Mouse (Mus musculus): ENCODE results near the gene Carmil1.

The Carmil1 gene

GRCm38 (mm10) chr13:24260751-24261591, 19.6 kb downstream of the Carmil1 start:
- DNase-seq (ENCODE audit: low read depth in 2 of 2, low spot score in 2 of 2) = no peak

- no peak for DNase-seq (ENCODE audit: low read depth in 2 of 2, low spot score in 2 of 2)
Observed at GRCm38 (mm10) chr13:24257809-24258208, 22.8 kb downstream of the Carmil1 start.

GRCm38 (mm10) chr13:24253989-24254388, 26.6 kb downstream of the Carmil1 start:
- DNase-seq (ENCODE audit: low read depth in 2 of 2, low spot score in 2 of 2) = peak in 1 of 2 experiments; percentile 21

- DNase-seq (ENCODE audit: low read depth in 2 of 2, low spot score in 2 of 2) = no peak
Observed at GRCm38 (mm10) chr13:24253551-24253950, 27.0 kb downstream of the Carmil1 start.

- no peak for DNase-seq (ENCODE audit: low read depth in 2 of 2, low spot score in 2 of 2)
Observed at GRCm38 (mm10) chr13:24251236-24251635, 29.4 kb downstream of the Carmil1 start.

- no peak for DNase-seq (ENCODE audit: low read depth in 2 of 2, low spot score in 2 of 2)
Observed at GRCm38 (mm10) chr13:24247928-24248327, 32.7 kb downstream of the Carmil1 start.

GRCm38 (mm10) chr13:24247441-24247840, 33.2 kb downstream of the Carmil1 start:
- DNase-seq (ENCODE audit: low read depth in 2 of 2, low spot score in 2 of 2) = no peak

GRCm38 (mm10) chr13:24246266-24246665, 34.3 kb downstream of the Carmil1 start:
- peak in 1 of 2 experiments; percentile 37 for DNase-seq (ENCODE audit: low read depth in 2 of 2, low spot score in 2 of 2)

GRCm38 (mm10) chr13:24244613-24245012, 36.0 kb downstream of the Carmil1 start:
- DNase-seq (ENCODE audit: low read depth in 2 of 2, low spot score in 2 of 2) = no peak

GRCm38 (mm10) chr13:24243964-24244363, 36.6 kb downstream of the Carmil1 start:
- no peak for DNase-seq (ENCODE audit: low read depth in 2 of 2, low spot score in 2 of 2)

- DNase-seq (ENCODE audit: low read depth in 2 of 2, low spot score in 2 of 2) = no peak
Observed at GRCm38 (mm10) chr13:24242429-24243106, 38.0 kb downstream of the Carmil1 start.

GRCm38 (mm10) chr13:24241201-24241600, 39.4 kb downstream of the Carmil1 start:
- DNase-seq (ENCODE audit: low read depth in 2 of 2, low spot score in 2 of 2) = no peak

- no peak for DNase-seq (ENCODE audit: low read depth in 2 of 2, low spot score in 2 of 2)
Observed at GRCm38 (mm10) chr13:24240430-24240829, 40.2 kb downstream of the Carmil1 start.

- no peak for DNase-seq (ENCODE audit: low read depth in 2 of 2, low spot score in 2 of 2)
Observed at GRCm38 (mm10) chr13:24238456-24239120, 42.0 kb downstream of the Carmil1 start.

- DNase-seq (ENCODE audit: low read depth in 2 of 2, low spot score in 2 of 2) = no peak
Observed at GRCm38 (mm10) chr13:24236736-24237135, 43.9 kb downstream of the Carmil1 start.

- DNase-seq (ENCODE audit: low read depth in 2 of 2, low spot score in 2 of 2) = no peak
Observed at GRCm38 (mm10) chr13:24232750-24233149, 47.8 kb downstream of the Carmil1 start.

- DNase-seq (ENCODE audit: low read depth in 2 of 2, low spot score in 2 of 2) = no peak
Observed at GRCm38 (mm10) chr13:24231746-24232483, 48.7 kb downstream of the Carmil1 start.

GRCm38 (mm10) chr13:24231146-24231545, 49.4 kb downstream of the Carmil1 start:
- peak in 1 of 2 experiments; percentile 5 for DNase-seq (ENCODE audit: low read depth in 2 of 2, low spot score in 2 of 2)

GRCm38 (mm10) chr13:24230541-24231095, 50.0 kb downstream of the Carmil1 start:
- DNase-seq (ENCODE audit: low read depth in 2 of 2, low spot score in 2 of 2) = peak; percentile 23 to 50

- no peak for DNase-seq (ENCODE audit: low read depth in 2 of 2, low spot score in 2 of 2)
Observed at GRCm38 (mm10) chr13:24223425-24224201, 57.0 kb downstream of the Carmil1 start.
